Mouse (Mus musculus): ENCODE results near the gene Fras1. TPM values are rescaled to one million over a fixed set of nuclear protein-coding genes. Genes with fewer than 3 reads are reported as not detected.

Gene Fras1
- total RNA-seq, 2 experiments from 2014 or later: 1.2 to 1.9 TPM

DNA sequence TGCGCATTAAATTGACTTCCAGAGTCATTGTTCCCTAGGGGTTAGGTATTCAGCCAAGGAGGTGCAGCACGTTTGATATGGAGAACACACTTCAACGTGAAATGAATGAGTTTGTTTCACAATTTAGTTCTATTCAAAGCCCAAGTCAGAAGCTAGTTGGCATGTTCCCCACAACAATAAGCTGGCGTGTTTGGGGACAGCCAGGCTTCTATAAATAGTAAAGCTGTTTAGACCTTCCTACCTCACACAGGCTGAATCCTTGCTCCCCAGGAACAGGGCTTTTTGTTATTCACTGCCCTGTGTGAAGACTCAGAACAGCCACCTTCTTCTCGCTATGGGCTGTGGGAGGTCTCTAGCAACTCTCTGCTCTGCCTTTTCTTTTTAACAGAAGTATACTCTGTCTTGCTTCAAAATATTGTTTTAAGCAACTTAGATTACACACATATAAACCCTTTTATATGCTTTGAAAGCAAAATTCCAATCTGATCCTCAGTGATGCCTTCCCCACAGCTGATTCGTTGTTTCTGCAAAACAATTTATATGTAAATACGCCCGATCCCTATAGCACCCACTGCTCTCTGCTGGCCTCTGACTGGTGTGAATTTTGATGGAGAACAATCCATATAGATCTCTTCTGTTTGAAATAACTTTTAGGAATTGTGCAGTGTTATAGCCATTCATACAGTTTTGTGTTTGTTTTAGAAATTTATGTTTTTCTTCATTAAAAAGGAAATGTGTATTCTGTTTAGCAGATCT lies 184.5 kb downstream of the Fras1 start:
- no peak for DNase-seq (ENCODE audit: low spot score in 2 of 2)

DNA sequence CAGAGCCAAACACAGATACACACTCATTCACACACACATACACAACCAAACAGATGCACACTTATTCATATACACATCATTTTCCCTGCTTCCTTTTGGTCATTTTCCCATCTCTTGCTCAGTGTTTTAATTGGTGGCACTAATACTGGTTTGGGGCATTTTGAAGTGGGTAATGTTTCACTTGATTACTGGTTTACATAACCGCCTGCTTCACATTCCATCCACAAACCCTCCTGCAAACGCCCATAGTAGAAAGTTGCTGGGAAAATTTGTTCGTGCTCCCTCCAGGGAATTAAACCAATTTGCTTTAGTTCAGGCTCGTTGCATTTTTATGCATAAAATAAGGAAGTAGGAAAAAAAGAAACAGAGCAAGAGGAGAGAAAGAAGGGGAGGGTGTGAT lies 200.8 kb downstream of the Fras1 start:
- DNase-seq (ENCODE audit: low spot score in 2 of 2): no peak

DNA sequence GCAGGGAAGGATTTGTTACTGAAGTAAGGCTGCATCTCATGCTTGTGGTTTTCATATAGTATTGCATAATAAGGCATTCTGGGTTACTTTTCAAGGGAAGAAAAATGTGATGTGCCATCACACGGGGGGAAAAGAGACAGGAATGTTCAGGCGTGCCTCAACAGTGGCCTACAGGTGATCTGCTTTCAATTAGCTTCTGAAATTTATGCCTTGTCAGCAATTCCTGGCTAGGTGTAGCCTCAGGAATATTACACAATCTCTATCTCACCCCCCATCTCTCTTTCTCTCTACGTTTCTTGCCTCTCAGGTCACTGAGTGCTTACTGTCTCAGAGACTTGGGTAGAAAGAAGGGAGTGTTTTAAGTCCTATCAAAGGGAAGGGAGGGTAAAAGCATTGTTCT lies 204.9 kb downstream of the Fras1 start:
- no peak for DNase-seq (ENCODE audit: low spot score in 2 of 2)

DNA sequence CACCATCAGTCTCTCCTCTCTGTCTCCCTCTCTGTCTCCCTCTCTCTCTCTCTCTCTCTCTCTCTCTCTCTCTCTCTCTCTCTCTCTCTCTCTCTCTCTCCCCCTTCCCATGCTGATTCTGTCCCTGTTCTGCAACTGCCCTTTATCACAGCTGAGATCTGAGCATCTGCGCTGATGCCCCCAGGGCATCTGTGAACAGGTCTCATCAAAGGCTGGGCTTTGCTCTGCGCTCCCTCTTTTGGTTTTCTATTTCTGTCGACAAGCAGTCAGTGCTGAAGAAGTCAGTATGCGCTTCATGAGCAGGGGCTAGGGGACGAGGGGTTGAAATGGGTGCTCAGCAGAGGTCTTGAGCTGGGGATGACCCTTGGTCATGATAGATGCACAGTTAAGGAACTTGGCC lies 206.2 kb downstream of the Fras1 start:
- DNase-seq (ENCODE audit: low spot score in 2 of 2): no peak

DNA sequence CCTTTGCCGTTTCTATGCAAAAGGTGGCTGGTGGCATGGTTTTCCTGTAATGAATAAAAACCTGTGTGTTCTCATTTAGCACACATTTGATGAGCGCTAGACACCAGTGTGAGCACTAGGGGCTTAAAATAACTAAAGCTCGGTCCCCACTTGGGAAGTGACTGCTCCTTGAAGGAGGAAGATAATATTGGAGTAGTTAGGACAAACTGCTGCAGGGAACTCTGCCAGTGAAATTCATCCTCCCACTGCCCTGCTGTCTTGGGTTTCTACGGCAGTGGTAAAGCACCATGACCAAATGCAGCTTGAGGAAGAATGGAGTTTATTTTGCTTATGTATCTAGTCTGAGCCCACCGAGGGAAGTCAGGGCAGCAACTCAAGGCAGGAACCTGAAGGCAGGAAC lies 211.0 kb downstream of the Fras1 start:
- no peak for DNase-seq (ENCODE audit: low spot score in 2 of 2)

DNA sequence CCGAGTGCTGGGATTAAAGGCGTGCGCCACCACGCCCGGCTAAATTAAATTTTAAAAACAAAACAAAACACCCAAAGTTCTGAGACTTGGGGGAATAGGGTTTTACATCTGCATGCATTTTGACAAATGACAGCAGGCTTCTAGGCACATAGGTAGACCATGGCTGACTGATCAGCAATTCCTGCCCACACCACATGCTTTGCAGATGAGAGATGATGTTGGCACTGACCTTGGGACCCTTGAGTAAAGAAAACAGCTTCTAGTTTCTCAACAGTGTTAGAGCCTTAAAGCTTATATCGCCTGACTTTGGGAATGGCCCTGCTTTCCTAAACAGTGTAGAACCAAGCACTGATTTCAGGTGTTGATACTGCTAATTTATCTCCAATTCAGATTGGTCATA lies 216.9 kb downstream of the Fras1 start:
- no peak for DNase-seq (ENCODE audit: low spot score in 2 of 2)

DNA sequence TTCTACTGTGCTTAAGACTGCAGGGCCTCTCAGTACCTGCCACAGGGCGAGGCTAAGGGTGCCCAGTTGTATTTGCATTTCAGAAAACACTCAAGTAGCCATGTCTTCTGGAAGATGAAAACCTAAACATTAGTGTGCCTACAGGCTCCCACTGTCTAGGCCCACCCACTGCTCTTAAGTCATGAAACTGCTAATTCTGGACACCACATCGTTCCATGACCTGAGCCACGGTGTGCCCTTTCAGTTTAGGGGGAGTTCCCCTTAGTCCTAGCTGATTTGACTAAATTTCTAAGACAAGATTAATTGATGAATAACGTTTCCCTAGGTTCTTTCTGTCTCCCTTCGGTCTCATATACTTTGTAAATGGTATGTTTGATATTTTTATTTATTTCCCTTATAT lies 222.0 kb downstream of the Fras1 start:
- DNase-seq (ENCODE audit: low spot score in 2 of 2): no peak

DNA sequence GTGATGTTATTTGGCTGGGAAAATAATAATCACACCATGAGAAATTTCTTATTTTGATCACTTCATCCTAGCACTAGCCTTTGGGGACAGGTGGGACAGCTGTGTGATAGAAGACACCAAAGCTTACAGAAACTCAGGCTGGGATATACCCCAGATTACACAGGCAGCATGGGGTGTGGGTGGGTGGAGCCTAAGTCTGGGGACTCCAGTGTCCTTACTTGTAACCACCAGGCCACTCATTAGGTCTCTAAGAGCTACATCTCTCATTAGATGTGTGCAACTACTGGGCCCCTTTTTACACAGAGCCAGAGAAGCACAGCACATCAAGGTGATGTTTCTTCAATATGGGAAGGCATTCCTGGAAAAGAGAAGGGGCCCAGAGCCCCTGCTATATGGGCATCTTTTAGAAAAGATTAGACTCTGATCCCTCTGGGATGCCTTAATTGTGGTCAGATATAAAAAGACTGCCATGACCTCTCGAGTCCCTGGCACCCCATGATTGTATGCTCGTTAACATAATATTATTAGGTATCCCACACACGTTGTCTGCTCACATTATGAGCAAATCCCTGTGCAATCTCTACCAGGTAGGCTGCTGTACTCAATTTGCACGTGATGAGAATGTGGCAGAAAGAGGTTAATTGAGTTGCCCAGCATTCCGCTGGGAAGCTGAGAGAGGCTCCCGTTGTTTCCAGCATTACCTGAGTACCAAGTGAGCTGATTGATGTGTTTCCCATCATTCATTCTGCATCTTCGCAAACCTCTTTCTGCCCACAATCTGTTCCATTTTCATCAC lies 230.4 kb downstream of the Fras1 start:
- no peak for DNase-seq (ENCODE audit: low spot score in 2 of 2)

DNA sequence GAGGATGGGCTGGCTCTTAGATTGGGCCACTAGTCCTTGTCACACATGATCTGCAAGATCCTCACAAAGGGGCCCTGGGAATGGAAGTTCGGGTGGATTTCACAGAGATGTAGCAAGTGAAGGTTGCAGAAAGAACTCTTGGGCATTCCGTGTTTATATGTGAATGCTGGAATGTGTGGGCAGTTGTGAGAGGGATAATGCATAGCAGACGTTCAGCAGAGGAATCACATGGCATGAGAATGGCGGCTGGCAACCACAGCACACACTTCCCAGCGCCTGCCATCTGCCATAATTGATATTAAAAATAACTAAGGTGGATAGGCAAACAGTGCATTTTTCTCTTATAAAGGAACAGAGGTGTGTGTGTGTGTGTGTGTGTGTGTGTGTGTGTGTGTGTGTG lies 234.3 kb downstream of the Fras1 start:
- no peak for DNase-seq (ENCODE audit: low spot score in 2 of 2)

DNA sequence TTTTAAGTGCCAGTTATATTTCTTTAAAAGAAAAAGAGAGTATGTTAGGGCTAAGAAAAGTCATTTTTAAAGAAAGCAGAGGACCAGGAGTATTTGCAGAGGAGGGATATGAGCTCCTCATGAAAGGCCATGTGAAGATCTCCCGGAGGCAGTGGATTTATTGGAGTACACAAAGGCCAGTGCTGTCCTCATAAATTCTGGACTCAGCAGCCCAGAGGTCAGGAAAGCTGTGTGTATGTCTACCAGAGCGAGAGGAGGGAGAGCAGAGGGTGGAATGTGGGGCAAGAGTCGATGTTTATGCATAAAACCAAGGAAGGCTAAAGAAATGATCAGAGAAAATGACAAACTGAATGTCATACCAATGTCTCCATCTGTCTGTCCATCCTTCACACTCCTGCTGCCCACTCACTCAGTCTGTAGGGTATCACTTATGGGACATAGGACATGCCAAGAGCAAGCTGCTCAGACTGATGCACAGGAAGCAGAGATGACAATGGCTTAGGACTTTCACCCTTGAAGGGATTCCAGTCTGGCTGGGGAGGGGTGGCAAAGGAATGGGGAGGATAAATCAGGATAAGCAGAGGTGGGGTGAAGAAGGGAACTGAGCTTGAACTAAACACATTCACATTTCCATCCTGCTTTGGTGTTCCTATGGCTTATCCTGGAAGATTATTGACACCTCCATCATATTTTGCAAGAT lies 235.0 kb downstream of the Fras1 start:
- DNase-seq (ENCODE audit: low spot score in 2 of 2): no peak

DNA sequence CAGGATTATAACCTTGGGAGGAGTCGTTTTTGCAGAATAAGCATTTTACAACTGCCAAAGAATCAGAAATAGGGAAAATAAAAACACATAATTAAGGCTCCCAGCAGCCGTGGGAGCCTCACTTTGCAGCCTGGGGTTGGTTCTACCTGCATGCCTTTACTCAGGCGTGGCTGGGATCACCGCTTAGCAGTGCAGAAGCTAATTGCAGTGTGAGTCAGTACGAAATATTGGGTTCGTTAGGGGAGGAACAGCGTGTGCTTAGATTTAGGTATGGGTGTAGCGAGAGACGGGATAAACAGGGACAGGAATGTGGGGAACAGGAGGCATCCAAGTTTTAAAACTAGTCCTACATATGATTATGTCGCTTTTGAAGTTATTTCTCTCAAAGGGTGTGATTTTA lies 238.3 kb downstream of the Fras1 start:
- DNase-seq (ENCODE audit: low spot score in 2 of 2): no peak

DNA sequence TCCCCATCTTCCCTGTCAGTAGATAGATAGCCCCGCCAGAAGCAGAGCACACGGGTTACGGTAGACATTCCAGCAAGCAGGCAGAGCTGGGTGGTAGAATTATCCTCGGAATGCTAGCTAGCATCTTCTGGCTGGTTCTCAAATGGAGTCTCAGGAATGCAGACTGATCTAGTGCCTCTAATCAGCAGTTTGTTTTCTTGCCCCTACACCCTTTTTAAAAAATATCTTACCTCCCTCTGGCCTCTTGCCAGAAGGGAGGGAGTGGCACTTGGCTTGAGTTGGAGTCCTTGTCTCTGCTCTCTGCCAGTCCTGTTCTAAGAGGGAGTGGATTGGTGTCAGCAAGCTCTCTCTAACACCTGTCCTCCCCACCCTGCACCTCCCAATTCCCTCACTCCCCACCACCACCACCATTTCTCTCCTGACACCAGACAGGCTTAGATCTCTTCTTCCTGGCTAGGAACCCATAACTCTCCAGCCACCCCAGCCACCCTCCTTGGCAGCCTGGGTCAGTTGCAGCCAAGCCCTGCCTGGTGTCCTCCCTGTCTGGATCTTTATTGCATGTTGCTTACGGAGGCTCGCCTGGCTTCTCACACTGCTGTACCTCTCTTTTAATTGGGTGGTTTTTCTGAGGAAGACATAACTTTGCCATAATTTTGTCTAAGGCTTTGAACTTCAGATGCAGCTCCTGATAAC lies 243.3 kb downstream of the Fras1 start:
- DNase-seq (ENCODE audit: low spot score in 2 of 2): no peak

DNA sequence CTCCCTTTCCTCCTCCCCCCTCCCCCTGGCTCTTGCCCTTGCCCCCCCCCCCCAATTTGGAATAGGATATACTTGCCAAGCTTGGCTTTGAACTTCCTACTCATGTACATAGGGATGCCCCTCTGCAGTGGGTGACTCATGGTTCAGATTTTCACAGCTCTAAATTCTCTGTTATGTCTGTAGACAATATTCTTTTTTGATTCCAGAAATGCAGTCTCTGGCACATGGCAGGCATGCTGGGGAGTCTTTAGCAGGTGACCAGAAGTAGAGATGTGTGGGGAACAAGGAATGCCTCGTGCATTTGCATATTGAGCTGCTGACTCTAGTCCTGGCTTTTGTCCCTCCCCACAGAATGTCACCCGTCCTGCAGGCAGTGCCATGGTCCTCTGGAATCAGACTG lies 244.3 kb downstream of the Fras1 start:
- DNase-seq (ENCODE audit: low spot score in 2 of 2): no peak

DNA sequence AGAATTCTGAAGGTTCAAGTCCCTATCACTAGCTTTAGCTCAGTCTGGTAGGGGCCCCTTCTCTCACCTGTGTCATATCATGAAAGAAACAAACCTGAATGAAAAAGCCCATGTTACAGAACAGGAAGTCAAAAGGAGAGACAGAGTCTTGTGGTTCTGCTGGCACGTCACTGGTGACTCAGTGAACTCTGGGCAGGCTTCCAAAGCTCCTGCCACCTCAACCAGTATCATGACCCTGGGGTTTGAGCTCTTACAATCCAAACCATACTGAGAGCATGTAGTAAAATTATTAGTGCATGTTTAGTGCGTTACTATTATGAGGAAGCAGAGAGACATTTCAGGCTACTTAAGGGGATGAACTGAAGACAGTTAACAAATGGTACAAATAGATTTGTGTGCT lies 246.5 kb downstream of the Fras1 start:
- DNase-seq (ENCODE audit: low spot score in 2 of 2): peak; percentile 53 to 73

DNA sequence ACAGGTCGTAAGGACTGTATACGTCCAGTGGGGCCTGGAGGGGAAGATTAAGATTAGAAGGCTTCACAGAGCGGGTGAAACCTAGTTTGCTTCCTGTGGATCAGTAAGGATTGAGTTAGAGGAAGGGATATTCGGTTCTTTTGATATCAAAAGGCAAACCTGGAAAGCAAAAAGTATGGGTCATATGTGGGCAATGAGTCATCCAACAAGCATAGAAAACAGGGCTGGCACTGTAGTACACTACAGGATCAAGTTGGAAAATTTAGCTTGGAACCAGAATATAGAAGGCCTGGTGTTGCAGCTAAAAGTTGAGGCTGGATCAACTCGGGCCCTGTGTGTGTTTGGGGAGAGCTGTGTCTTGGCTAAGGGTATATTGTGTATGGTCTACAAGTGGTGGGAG lies 246.9 kb downstream of the Fras1 start:
- DNase-seq (ENCODE audit: low spot score in 2 of 2): no peak

DNA sequence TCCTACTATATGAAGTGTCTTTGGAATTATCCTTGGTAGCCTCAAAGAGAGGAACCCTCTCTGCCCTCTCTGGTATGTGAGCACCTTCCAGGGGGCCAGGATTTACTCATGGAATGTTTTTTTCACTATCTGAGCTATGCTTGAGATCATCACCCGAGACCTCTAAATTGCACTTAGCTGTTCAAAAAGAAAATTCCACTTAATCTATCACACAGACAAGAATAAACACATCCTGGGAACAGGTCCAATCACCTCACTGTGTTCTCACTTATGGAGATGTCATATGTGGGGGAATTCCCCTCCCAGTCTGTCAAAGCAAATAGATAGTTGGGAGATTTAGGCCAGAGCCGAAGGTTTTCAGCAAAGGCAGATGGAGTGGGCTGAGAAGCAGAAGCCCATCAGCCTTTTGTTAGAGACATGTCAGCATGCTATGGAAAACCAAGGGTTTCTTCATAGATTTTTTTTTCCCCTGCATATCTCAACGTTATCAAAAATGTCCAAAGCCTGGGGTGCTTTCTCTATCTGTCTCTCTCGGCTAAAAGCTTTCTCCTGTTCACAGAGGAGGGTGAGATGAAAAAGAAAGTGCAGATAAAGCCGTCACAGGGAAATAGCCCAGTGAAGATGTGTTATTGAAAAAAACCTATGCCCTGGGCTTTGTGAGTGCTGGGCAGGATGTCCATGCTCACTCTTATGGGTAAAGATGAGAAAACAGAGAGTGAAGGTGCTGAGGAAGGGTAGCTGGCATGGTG lies 249.0 kb downstream of the Fras1 start:
- no peak for DNase-seq (ENCODE audit: low spot score in 2 of 2)

DNA sequence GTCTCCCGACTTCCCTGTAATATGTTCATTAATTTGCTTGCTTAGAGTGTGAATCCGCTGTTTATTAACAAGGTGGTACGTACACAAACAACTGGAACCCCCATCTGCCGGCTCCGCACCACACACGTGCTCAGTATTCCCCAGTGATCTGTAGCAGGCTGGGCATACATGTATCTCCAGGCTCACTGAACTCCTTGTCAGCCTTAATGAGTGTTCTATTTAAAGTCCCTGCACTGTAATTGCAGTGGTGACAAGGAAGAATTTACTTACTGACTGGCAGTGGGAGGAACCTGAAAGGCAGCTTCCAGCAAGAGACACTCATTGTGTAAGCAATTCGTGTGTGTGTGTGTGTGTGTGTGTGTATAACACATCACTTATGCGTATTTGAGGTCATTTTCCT lies 256.1 kb downstream of the Fras1 start:
- DNase-seq (ENCODE audit: low spot score in 2 of 2): no peak

DNA sequence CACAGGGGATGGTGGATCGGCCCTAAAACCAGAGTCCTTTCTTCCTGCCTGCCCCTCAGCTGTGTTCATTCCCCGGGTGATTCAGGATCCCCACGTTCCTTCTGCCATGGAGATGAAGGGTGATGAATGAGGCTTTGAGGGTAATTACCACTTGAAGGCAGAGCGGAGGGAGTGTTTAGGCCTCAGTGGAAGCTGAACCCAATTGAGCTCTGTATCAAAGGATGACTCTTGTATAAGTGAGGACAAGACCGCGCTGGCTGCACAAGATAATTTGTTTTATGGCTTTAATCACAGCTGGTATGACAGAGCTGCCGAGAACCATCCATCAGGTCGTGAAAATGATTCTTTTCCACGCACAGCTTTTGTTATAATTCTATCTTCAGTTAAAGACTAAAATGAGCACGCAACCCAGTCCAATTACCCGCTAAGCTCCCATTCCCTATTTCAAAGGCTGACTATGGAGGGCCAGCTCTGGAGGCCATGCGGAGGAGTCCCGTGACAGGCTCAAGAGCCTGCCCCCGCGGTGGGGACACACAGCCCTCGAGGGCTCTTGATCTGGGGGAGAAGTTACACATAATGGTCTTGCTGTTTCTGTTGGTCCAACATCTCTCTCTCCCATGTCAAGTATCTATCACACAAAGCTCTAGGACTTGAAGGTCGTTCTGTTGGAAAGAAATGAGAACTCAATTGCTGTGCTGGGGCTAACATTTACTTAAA lies 261.5 kb downstream of the Fras1 start:
- DNase-seq (ENCODE audit: low spot score in 2 of 2): no peak

DNA sequence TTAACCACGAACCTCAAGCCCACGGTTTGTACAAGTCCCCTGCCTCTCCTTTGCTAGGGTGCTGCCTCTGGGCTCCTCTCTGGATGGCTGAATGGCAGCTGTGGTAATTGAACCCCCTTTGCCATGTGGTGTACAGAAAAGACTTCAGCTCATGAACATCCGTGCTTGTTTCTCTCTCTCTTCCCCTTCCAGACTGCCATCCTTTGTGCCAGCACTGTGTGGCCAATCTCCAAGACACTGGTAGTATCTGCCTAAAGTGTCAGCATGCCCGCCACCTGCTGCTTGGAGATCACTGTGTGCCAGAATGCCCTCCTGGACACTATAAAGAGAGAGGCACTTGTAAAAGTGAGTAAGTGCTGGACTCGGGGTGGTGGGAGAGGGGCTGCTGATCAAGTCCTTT lies 262.1 kb downstream of the Fras1 start:
- no peak for DNase-seq (ENCODE audit: low spot score in 2 of 2)
